Mouse (Mus musculus): ENCODE data around the gene Ccdc81.

DNA sequence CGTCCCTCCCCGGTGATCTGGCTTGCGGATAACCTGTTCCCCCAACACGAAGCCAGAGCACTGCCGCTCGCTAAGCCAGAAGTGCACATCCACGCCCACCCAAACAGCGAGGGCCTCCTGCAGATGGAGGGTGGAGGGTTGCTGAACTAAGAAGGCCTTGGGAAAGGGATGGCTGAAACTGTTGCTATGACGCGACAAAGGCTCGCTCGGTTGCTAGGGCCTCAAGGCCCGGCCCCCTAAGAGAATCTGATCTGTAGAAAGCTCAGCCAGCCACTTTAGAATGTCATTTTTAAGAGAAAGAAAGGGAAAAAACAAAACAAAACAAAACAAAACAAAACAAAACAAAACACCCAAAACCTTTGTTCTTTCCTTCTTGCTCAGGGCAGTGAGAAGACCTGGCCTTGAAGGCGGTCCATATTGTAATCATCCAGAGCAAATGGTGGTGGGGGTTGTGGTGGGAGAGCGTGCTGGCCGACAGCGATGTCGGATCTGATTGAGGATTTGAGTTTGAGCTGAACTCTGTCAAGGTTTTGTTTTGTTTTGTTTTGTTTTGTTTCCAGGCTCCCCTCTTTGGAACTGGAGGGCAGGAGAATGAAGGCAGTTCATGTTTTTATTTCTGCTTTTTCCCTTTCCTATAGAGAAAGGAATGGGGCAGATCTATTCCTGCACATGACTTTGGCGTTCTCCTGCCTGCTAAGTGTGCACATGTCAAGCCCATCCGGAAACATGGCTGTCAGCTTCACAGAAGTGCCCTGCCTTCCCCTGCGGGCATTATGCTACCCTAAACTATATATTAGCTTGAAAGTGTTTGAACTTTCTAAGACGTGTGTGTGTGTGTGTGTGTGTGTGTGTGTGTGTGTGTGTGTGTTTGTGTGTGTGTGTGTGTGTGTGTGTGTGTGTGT is at the start of gene Ccdc81:
- TF ChIP-seq POLR2A (IDR thresholded peaks at IDR 0.05; ENCODE audit: borderline replicate concordance, extremely low read depth, insufficient read depth, insufficient read length, poor library complexity, severe bottlenecking): no peak
- TF ChIP-seq CTCF (IDR thresholded peaks at IDR 0.05; ENCODE audit: borderline replicate concordance, extremely low read depth, insufficient read depth, insufficient read length): no peak

All from brain, embryonic 14.5 days (tissue).